ENCODE assay signal across 19 mouse cellular contexts in genomic region chr13:93488510-93488909, GRCm38 (mm10). TPM values are rescaled to one million over a fixed set of nuclear protein-coding genes. Genes with fewer than 3 reads are reported as not detected.
DNase-seq lines count a peak whose midpoint lies in the region.
"Had no signal": no experiment of that assay in that cellular context is flagged by ENCODE, and none has a peak within 500 bp of the region (broad histone marks: within the 10 kb centered on the region; RNA-seq: fewer than 3 reads in every experiment).

No protein-coding gene starts in this region.

- peak; percentile 58 to 80 for DNase-seq in adrenal gland, adult (ENCODE audit: inconsistent age in 2 of 2, low spot score in 1 of 2)
- no peak for DNase-seq in adrenal gland, postnatal 4 days (ENCODE audit: low spot score in 2 of 2)
- peak; percentile 28 for DNase-seq in layer of hippocampus, adult 11-12 months (ENCODE audit: low spot score)
- no peak for DNase-seq in layer of hippocampus, postnatal 36 days
- DNase-seq in retina, postnatal 1 day = peak; percentile 34
- no peak for DNase-seq in retina, embryonic 14.5 days (ENCODE audit: low spot score)
- DNase-seq in mesoderm, embryonic 11.5 days (ENCODE audit: low read depth, low spot score) = peak; percentile 35
- DNase-seq in spleen, postnatal 14 days (ENCODE audit: low spot score in 2 of 2) = no peak
- DNase-seq: cerebellum, adult 18-20 months; cerebellum, postnatal 14 days; gastrocnemius, postnatal 14 days; heart, adult 18-20 months; heart, postnatal 10 days; kidney, adult 9 months; kidney, postnatal 14 days; liver; lung, postnatal 4 days; spleen, adult 18-20 months; thymus, postnatal 14 days had no signal

RNA-seq across cellular contexts. Expression of gene Jmy, which starts 11.1 kb away (rescaled TPM):
- total RNA-seq in adrenal gland, postnatal 4 days (2021) = 10 to 100 TPM; 42.9 to 43.0 TPM
- total RNA-seq in layer of hippocampus, postnatal 36 days (2021) = 10 to 100 TPM; 40.9 to 41.8 TPM

Comparison
In these comparisons a context has a peak if more than half of its experiments do, and no peak if none do; other contexts are left out.
1. DNase-seq: peak in adrenal gland, adult (2 of 2), layer of hippocampus, adult 11-12 months (single experiment), retina, postnatal 1 day (single experiment) and mesoderm, embryonic 11.5 days (single experiment); none in adrenal gland, postnatal 4 days (0 of 2), layer of hippocampus, postnatal 36 days (0 of 2), retina, embryonic 14.5 days (single experiment) and spleen, postnatal 14 days (0 of 2).